Mouse (Mus musculus) intestine, embryonic 14.5 days (tissue): ENCODE data around the gene Fgfr2. TPM values are rescaled to one million over a fixed set of nuclear protein-coding genes. Genes with fewer than 3 reads are reported as not detected.

ENCODE experiments used
- ATAC-seq: fragments of 200-750 bp; cut with Nextera tagmentation; replicated peaks from 2 replicates; pipeline ENCODE4 v1.8.0; 2017; ENCODE audit warnings: low read depth, moderate number of reproducible peaks, moderate TSS enrichment, moderate library complexity; ENCODE audit not compliant: low FRiP score, low TSS enrichment
- DNase-seq: peaks from one replicate; pipeline ENCODE4 v3.0.0-alpha.2; 2018; ENCODE audit warnings: low spot score
- H3K27ac ChIP-seq: fragments of 300-500 bp; sonication (generic); 2 replicates; pipeline ENCODE4 v1.5.1; 2014; ENCODE audit warnings: low read depth, mild to moderate bottlenecking, control low read depth
- H3K27me3 ChIP-seq: fragments of 300-500 bp; sonication (generic); replicated peaks from 2 replicates; pipeline ENCODE4 v1.6.1; 2014; ENCODE audit warnings: low read length, control low read depth; ENCODE audit not compliant: control insufficient read depth, insufficient read depth
- H3K36me3 ChIP-seq: fragments of 300-500 bp; sonication (generic); 2 replicates; pipeline ENCODE4 v1.6.1; 2014; ENCODE audit warnings: low read length, control low read depth; ENCODE audit not compliant: control insufficient read depth, insufficient read depth
- H3K4me1 ChIP-seq: fragments of 300-500 bp; sonication (generic); replicated peaks from 2 replicates; pipeline ENCODE4 v1.6.1; 2014; ENCODE audit warnings: low read length, control low read depth, mixed read lengths; ENCODE audit not compliant: control insufficient read depth, insufficient read depth
- H3K4me2 ChIP-seq: fragments of 300-500 bp; sonication (generic); 2 replicates; pipeline ENCODE4 v1.6.1; 2014; ENCODE audit warnings: low read length
- H3K4me3 ChIP-seq: fragments of 300-500 bp; sonication (generic); 2 replicates; pipeline ENCODE4 v1.5.1; 2014; ENCODE audit warnings: low read depth, low read length, control low read depth, mixed read lengths
- H3K9ac ChIP-seq: fragments of 300-500 bp; sonication (generic); 2 replicates; pipeline ENCODE4 v1.6.1; 2014; ENCODE audit warnings: mild to moderate bottlenecking, low read length
- H3K9me3 ChIP-seq: fragments of 300-500 bp; sonication (generic); 2 replicates; pipeline ENCODE4 v1.6.1; 2016; ENCODE audit warnings: low read length, control low read depth; ENCODE audit not compliant: control insufficient read depth
- WGBS: fragments of 180-500 bp; shearing (Covaris S2); extraction: QIAGEN DNeasy Blood & Tissue Kit; methylation state at CpG from one replicate; pipeline ENCODE4 v1.1.7; 2014; 5-methylcytosine and 5-hydroxymethylcytosine counted together
- polyA plus RNA-seq: library from polyadenylated mRNA; unstranded; fragments of >200 nt; fragmentation: Nextera tagmentation; extraction: Ambion mirVana; gene quantifications from 2 replicates; pipeline ENCODE4 v1.2.1, GENCODE M21; 2014

The Fgfr2 gene
- polyA plus RNA-seq, 1 experiment from 2014 or later, result 105 TPM

- 85% methylated on average over 4 of the region's 4 CpGs for WGBS
- Histone ChIP-seq H3K9me3 (no peaks in the 10 kb centered on the region), H3K4me1 (no peaks in the 10 kb centered on the region), H3K36me3 (no peaks in the 10 kb centered on the region), H3K27ac (no peak overlapping the region), H3K27me3 (no peaks in the 10 kb centered on the region), H3K9ac (no peak overlapping the region), H3K4me3 (no peak overlapping the region), H3K4me2 (no peak overlapping the region)
- DNase-seq, result no peak
- no peak for ATAC-seq
Measured at GRCm38 (mm10) chr7:130563276-130563675, 2559.9 kb downstream of the Fgfr2 start.

- Histone ChIP-seq H3K9ac (no peak overlapping the region), H3K27ac (no peak overlapping the region), H3K4me2 (no peak overlapping the region), H3K9me3 (no peaks in the 10 kb centered on the region), H3K27me3 (no peaks in the 10 kb centered on the region), H3K36me3 (no peaks in the 10 kb centered on the region), H3K4me3 (no peak overlapping the region), H3K4me1 (no peaks in the 10 kb centered on the region)
- WGBS, result 71% methylated on average over 1 of the region's 1 CpGs
- ATAC-seq, result no peak
- DNase-seq, result no peak
Measured at GRCm38 (mm10) chr7:130560933-130561332, 2562.2 kb downstream of the Fgfr2 start.

GRCm38 (mm10) chr7:130558592-130558991 is 2564.6 kb downstream of the Fgfr2 start:
- H3K4me2 ChIP-seq, result no peak overlapping the region
- H3K9me3 ChIP-seq, result no peaks in the 10 kb centered on the region
- H3K4me1 ChIP-seq, result no peaks in the 10 kb centered on the region
- H3K4me3 ChIP-seq, result no peak overlapping the region
- 77% methylated on average over 4 of the region's 4 CpGs for WGBS
- DNase-seq, result no peak
- no peaks in the 10 kb centered on the region for H3K27me3 ChIP-seq
- no peak overlapping the region for H3K9ac ChIP-seq
- H3K36me3 ChIP-seq, result no peaks in the 10 kb centered on the region
- H3K27ac ChIP-seq, result no peak overlapping the region
- no peak for ATAC-seq

- H3K4me3 ChIP-seq, result no peak overlapping the region
- no peaks in the 10 kb centered on the region for H3K4me1 ChIP-seq
- ATAC-seq, result no peak
- no peak overlapping the region for H3K27ac ChIP-seq
- no peaks in the 10 kb centered on the region for H3K36me3 ChIP-seq
- H3K9me3 ChIP-seq, result no peaks in the 10 kb centered on the region
- H3K27me3 ChIP-seq, result no peaks in the 10 kb centered on the region
- H3K4me2 ChIP-seq, result no peak overlapping the region
- DNase-seq, result no peak
- no peak overlapping the region for H3K9ac ChIP-seq
- 70% methylated on average over 5 of the region's 5 CpGs for WGBS
Measured at GRCm38 (mm10) chr7:130555597-130555996, 2567.6 kb downstream of the Fgfr2 start.

GRCm38 (mm10) chr7:130553321-130553720 is 2569.8 kb downstream of the Fgfr2 start:
- no peaks in the 10 kb centered on the region for H3K4me1 ChIP-seq
- H3K27ac ChIP-seq, result no peak overlapping the region
- no peaks in the 10 kb centered on the region for H3K36me3 ChIP-seq
- H3K9ac ChIP-seq, result no peak overlapping the region
- no peaks in the 10 kb centered on the region for H3K27me3 ChIP-seq
- no peak overlapping the region for H3K4me2 ChIP-seq
- H3K9me3 ChIP-seq, result no peaks in the 10 kb centered on the region
- no peak for DNase-seq
- no peak overlapping the region for H3K4me3 ChIP-seq
- no peak for ATAC-seq
- 86% methylated on average over 4 of the region's 4 CpGs for WGBS

GRCm38 (mm10) chr7:130552780-130553179 is 2570.4 kb downstream of the Fgfr2 start:
- WGBS, result 57% methylated on average over 5 of the region's 5 CpGs
- Histone ChIP-seq H3K4me3 (no peak overlapping the region), H3K27me3 (no peaks in the 10 kb centered on the region), H3K4me1 (no peaks in the 10 kb centered on the region), H3K36me3 (no peaks in the 10 kb centered on the region), H3K9me3 (no peaks in the 10 kb centered on the region), H3K4me2 (no peak overlapping the region), H3K9ac (no peak overlapping the region), H3K27ac (no peak overlapping the region)
- DNase-seq (no peak), ATAC-seq (no peak)

GRCm38 (mm10) chr7:130547635-130548175 is 2575.4 kb downstream of the Fgfr2 start:
- Histone ChIP-seq H3K27me3 (no peaks in the 10 kb centered on the region), H3K27ac (no peak overlapping the region), H3K9ac (no peak overlapping the region), H3K9me3 (no peaks in the 10 kb centered on the region), H3K36me3 (peaks cover 25% of the 10 kb centered on the region), H3K4me2 (peak overlapping the region; percentile 6; the same call in 1 of the 2 replicates), H3K4me3 (0 out of 2 replicates have a peak overlapping the region, but pooled peaks have one; percentile 90), H3K4me1 (peaks cover 8% of the 10 kb centered on the region; the same call in 1 of the 2 replicates)
- 76% methylated on average over 12 of the region's 12 CpGs for WGBS
- no peak for DNase-seq
- no peak for ATAC-seq

- no peaks in the 10 kb centered on the region for H3K27me3 ChIP-seq
- no peaks in the 10 kb centered on the region for H3K9me3 ChIP-seq
- H3K4me2 ChIP-seq, result peak overlapping the region; percentile 73
- H3K9ac ChIP-seq, result peak overlapping the region; percentile 98
- peak overlapping the region; percentile 100 for H3K27ac ChIP-seq
- peaks cover 8% of the 10 kb centered on the region; the same call in 1 of the 2 replicates for H3K4me1 ChIP-seq
- WGBS, result under 1% methylated on average over 83 of the region's 84 CpGs
- H3K4me3 ChIP-seq, result peak overlapping the region; percentile 90
- ATAC-seq, result peak; percentile 96
- peaks cover 33% of the 10 kb centered on the region for H3K36me3 ChIP-seq
- peak; percentile 98 for DNase-seq
Measured at GRCm38 (mm10) chr7:130546791-130547484, 2576.2 kb downstream of the Fgfr2 start.

- Histone ChIP-seq H3K4me3 (peak overlapping the region; percentile 90), H3K4me2 (peak overlapping the region; percentile 73), H3K9ac (peak overlapping the region; percentile 98), H3K36me3 (peaks cover 38% of the 10 kb centered on the region), H3K27ac (peak overlapping the region; percentile 100), H3K27me3 (no peaks in the 10 kb centered on the region), H3K9me3 (no peaks in the 10 kb centered on the region), H3K4me1 (peaks cover 8% of the 10 kb centered on the region; the same call in 1 of the 2 replicates)
- ATAC-seq (no peak), DNase-seq (no peak)
- 5% methylated on average over 7 of the region's 7 CpGs for WGBS
Measured at GRCm38 (mm10) chr7:130546421-130546790, 2576.7 kb downstream of the Fgfr2 start.
